Mouse (Mus musculus) CH12.LX (cell line): ENCODE results near the gene Bpifb9b. TPM values are rescaled to one million over a fixed set of nuclear protein-coding genes. Genes with fewer than 3 reads are reported as not detected.
"Not testable (repeated sequence)": the region's sequence is repeated elsewhere in the genome, so short reads cannot be mapped to it uniquely, and the experiment has no call there.

ENCODE experiments used
- DNase-seq: peaks from one replicate; pipeline ENCODE4 v3.0.0-alpha.2; 2013; ENCODE audit errors: extremely low read depth
- H3K27ac ChIP-seq: 2 replicates; pipeline ENCODE4 v1.5.1; 2012; ENCODE audit warnings: low read depth, mild to moderate bottlenecking, control low read depth, moderate library complexity; ENCODE audit not compliant: insufficient read depth
- H3K27me3 ChIP-seq: replicated peaks from 2 replicates; pipeline ENCODE3; 2012; ENCODE audit warnings: inconsistent platforms
- H3K36me3 ChIP-seq, 2 experiments: replicated peaks in 1 of 2; 2 replicates each; pipeline versions ENCODE3 to v1.6.1; 2012; ENCODE audit warnings: inconsistent platforms in 1 of 2, low read length in 1 of 2, mild to moderate bottlenecking in 1 of 2, mixed read lengths in 1 of 2, moderate library complexity in 1 of 2; ENCODE audit not compliant: control insufficient read depth in 1 of 2, insufficient read depth in 1 of 2
- H3K4me1 ChIP-seq, 2 experiments: 2 replicates each; pipeline ENCODE4 v1.6.1; 2012; ENCODE audit warnings: inconsistent platforms in 1 of 2, moderate library complexity in 1 of 2; ENCODE audit not compliant: insufficient read depth in 2 of 2, control insufficient read depth in 1 of 2
- H3K4me2 ChIP-seq: 2 replicates; pipeline ENCODE4 v1.6.1; 2012; ENCODE audit warnings: low read depth, mild to moderate bottlenecking, control low read depth; ENCODE audit not compliant: poor library complexity, insufficient read depth, severe bottlenecking
- H3K4me3 ChIP-seq, 3 experiments: fragments of 150-350 bp in 1 of 3; sonication (generic) in 1 of 3; replicated peaks in 1 of 3; 2 replicates each; pipeline versions ENCODE3 to v1.5.1; 2011 to 2012; ENCODE audit warnings: low read depth in 2 of 3, low read length in 2 of 3, mild to moderate bottlenecking in 2 of 3, moderate library complexity in 2 of 3, control low read depth in 1 of 3, improper control_type of control experiment in 1 of 3, inconsistent platforms in 1 of 3, mixed read lengths in 1 of 3; ENCODE audit not compliant: poor library complexity in 1 of 3
- H3K79me2 ChIP-seq: replicated peaks from 2 replicates; pipeline ENCODE4 v1.6.1; 2012; ENCODE audit warnings: mild to moderate bottlenecking, moderate library complexity; ENCODE audit not compliant: control insufficient read depth, poor library complexity, insufficient read depth, severe bottlenecking; ENCODE audit errors: extremely low read depth
- H3K9ac ChIP-seq: 2 replicates; pipeline ENCODE4 v1.6.1; 2012; ENCODE audit warnings: low read depth, mild to moderate bottlenecking, control low read depth, moderate library complexity; ENCODE audit not compliant: insufficient read depth
- H3K9me3 ChIP-seq: replicated peaks from 2 replicates; pipeline ENCODE3; 2012; ENCODE audit warnings: low read length, inconsistent platforms, mixed read lengths
- dilution Hi-C: fragments of 300-500 bp; cut with MboI; formaldehyde crosslinking; loops from 2 replicates; pipeline ENCODE4 v1.14.3; 2020; ENCODE audit warnings: low sequenced_read_pairs; ENCODE audit not compliant: extremely low pct_unique_long_range_greater_than_20kb, extremely low pct_ligation_motif_present
- in situ Hi-C: fragments of 300-500 bp; cut with MboI; formaldehyde crosslinking; loops from 3 replicates; pipeline ENCODE4 v1.14.3; 2019; ENCODE audit warnings: low sequenced_read_pairs, low pct_ligation_motif_present, low pct_unique_long_range_greater_than_20kb, mixed read lengths
- polyA plus RNA-seq: library from polyadenylated mRNA; unstranded; fragments of >175 nt; gene quantifications from 2 replicates; pipeline ENCODE4 v1.2.1, GENCODE M21; 2012; ENCODE audit warnings: low read depth; ENCODE audit not compliant: insufficient read length
- total RNA-seq, 2 experiments: library from RNA; depleted of rRNA; stranded (reverse); fragments of 300-350 nt in 1 of 2; fragments of >200 nt in 1 of 2; gene quantifications; 2 replicates each; pipeline ENCODE4 v1.2.3; 2012 to 2014

Bpifb9b gene
- total RNA-seq (2012; rRNA removed): not detected in 2 replicates
- total RNA-seq (2014; rRNA removed): not detected in 2 replicates
- polyA plus RNA-seq: not detected in 2 replicates

DNA sequence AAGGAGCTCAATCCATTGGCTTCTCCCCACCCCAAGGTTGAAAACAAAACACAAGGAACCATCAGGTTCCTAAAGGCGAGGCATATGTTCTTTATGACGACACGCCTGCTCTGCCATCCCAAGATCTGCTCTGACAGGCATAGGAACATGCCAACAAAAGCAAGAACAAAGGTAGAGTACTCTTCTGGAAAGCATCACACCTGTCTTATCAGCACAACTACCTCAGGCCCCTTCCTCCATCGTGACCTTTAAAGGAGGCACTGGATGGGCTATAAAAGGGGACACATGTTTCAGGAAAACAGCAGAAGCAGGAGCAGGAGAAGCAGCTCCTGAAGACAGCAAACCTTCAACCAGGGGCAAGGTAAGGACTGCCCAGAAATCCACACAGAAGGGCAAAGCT is at the start of gene Bpifb9b:
Bpifb9b (plus strand) TSS at position 301 of the 400 bp plus-strand sequence.
- H3K36me3 ChIP-seq, H3K4me2 ChIP-seq, dilution Hi-C loops, H3K4me1 ChIP-seq, DNase-seq, in situ Hi-C loops, H3K27ac ChIP-seq, H3K4me3 ChIP-seq, H3K79me2 ChIP-seq, H3K9ac ChIP-seq, H3K9me3 ChIP-seq: not testable (repeated sequence)
- H3K27me3 ChIP-seq: peaks cover 18% of the 10 kb centered on the region

GRCm38 (mm10) chr2:154257554-154257953 is 49.5 kb upstream of the Bpifb9b start, which contains the start of gene Bpifb9a:
TSS of gene Bpifb9a (plus strand) at chr2:154257854.
- in situ Hi-C loops, H3K36me3 ChIP-seq, H3K4me1 ChIP-seq, H3K4me3 ChIP-seq, dilution Hi-C loops, H3K27ac ChIP-seq, H3K9ac ChIP-seq, H3K4me2 ChIP-seq, DNase-seq, H3K9me3 ChIP-seq, H3K79me2 ChIP-seq: not testable (repeated sequence)
- H3K27me3 ChIP-seq: peaks cover 32% of the 10 kb centered on the region

- H3K27ac ChIP-seq, in situ Hi-C loops, dilution Hi-C loops: not testable (repeated sequence)
Measured at GRCm38 (mm10) chr2:154264397-154264796, 42.6 kb upstream of the Bpifb9b start.

DNA sequence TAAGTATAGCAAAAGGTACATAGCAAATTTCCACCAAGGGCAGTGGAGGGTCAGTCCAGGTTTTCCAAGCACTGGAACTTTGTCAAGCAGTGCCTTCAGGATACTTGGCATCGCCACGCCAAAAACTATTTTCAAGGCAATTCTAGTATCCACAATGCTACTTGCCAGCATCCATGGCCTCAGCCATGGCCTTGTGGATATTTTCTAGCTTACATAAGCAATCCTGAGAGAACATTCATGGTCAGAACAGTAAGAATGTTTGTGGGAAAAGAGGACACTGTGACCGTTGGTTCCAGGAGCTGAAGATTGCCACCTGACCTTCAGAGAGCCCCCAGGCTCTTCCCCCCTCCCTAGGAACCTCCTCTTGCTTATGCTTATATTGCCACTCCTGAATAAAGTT is 15.2 kb upstream of the Bpifb9b start:
- in situ Hi-C loops: loop anchor here (5.0 kb wide), 1 partner anchor 90 kb away; no protein-coding TSS in a partner anchor
- H3K79me2 ChIP-seq, H3K4me3 ChIP-seq, H3K4me1 ChIP-seq, dilution Hi-C loops, H3K4me2 ChIP-seq, H3K27ac ChIP-seq, DNase-seq, H3K9ac ChIP-seq, H3K9me3 ChIP-seq, H3K36me3 ChIP-seq: not testable (repeated sequence)
- H3K27me3 ChIP-seq: peaks cover 48% of the 10 kb centered on the region

More at GRCm38 (mm10) chr2:154264397-154264796, 42.6 kb upstream of the Bpifb9b start:
- H3K4me1 ChIP-seq, H3K36me3 ChIP-seq, H3K4me2 ChIP-seq, H3K4me3 ChIP-seq, DNase-seq, H3K9me3 ChIP-seq, H3K79me2 ChIP-seq, H3K9ac ChIP-seq, H3K27me3 ChIP-seq: not testable (repeated sequence)
